Mouse (Mus musculus) leukemia stem cell, adult 10-12 weeks (primary cell): ENCODE measurements around the gene Cfb. TPM values are rescaled to one million over a fixed set of nuclear protein-coding genes. Genes with fewer than 3 reads are reported as not detected.

Experiments used
- polyA plus RNA-seq: library from polyadenylated mRNA; stranded (reverse); fragments of >175 nt; gene quantifications from 2 replicates; pipeline ENCODE4 v1.2.3, GENCODE M21; 2012; ENCODE audit warnings: low replicate concordance

Cfb gene
- 0.41 and 1.5 TPM in 2 replicates for polyA plus RNA-seq

GRCm38 (mm10) chr17:34862416-34863081, at the start of gene Cfb:
Gene Cfb, minus strand, starts transcription at chr17:34862518.

GRCm38 (mm10) chr17:34898160-34898586, 35.9 kb upstream of the Cfb start, which contains the start of the genes C2 and Ehmt2:
Gene C2, minus strand, starts transcription at chr17:34898265.
Gene Ehmt2, plus strand, starts transcription at chr17:34898469.

GRCm38 (mm10) chr17:34881683-34882310, 19.5 kb upstream of the Cfb start, which contains the start of gene Gm20547:
Gene Gm20547, minus strand, starts transcription at chr17:34882042.

DNA sequence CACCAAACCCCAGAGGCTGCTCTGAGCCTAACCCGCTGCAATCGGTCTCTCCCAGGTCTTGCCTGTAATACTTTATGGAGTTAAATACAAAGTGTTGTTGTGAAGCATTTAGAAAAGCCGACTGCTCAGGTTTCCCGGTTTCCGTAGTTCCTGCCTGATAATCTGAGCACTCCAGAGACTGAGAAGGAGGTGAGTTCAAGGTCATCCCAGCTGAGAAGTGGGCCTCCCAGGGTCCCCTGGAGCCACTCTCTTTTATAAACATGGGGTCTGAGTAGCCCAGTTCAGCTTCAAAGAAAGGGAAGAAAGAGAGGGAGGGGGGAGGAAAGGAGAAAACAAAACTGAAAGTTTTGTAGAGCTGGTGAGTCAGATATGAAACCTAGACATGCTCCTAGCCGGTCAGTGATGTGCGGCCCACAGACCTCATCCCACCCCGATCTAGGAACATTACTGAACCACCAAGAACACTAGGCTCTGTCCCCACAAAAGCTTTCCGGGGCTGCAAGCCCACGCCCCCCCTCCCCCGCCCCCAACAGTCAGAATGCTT, 17.1 kb upstream of the Cfb start, which contains the start of gene Zbtb12:
Gene Zbtb12, plus strand, starts transcription at position 148 of the 544 bp plus-strand sequence.

DNA sequence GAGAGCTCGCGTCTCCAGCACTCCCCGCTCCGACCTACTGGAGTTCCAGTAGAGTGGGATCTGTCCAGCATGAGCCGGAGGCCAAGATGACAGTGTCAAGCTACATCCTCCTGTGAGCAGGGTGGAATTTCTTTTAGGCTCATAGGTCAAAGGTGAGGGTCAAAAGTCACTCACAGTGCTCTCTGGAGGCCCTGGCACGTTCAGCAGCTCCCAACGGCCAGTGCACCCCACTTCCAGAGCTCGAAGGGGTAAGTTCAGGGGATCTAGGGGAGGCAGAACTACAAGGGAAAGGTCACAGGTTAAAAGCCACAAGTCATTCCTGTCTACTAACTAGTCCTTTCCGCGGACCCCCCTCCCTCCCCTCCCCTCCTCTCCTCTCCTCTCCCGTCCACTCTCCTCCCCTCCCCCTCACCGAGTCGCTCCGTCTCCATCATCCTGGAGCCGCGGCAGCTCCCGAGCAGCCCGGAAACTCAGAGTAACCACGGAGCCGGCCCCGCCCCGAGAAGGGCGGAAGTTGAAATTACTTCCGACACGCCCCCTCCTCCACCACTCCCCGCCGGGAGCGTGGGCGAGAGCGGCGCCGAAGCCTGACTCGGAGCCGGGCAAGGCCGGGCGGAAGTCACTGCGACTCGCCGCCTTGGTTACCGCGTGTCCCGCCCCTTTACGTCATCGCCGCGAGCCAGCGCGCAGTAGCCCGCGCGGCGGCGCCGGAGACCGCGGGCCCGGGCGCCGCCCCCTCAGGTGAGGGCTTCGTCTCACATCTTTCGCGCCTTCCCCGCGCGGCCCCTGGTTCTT, 12.4 kb downstream of the Cfb start, which contains the start of the genes Skiv2l and Nelfe:
Gene Skiv2l, minus strand, starts transcription at position 489 of the 795 bp plus-strand sequence.
Gene Nelfe, plus strand, starts transcription at position 670 of the 795 bp plus-strand sequence.

GRCm38 (mm10) chr17:34836856-34837221, 25.5 kb downstream of the Cfb start, which contains the start of the genes Stk19 and Dxo:
Gene Stk19, minus strand, starts transcription at chr17:34836945.
Gene Dxo, plus strand, starts transcription at chr17:34837019.

Other genes with a start within 250 kb of the Cfb start
- 0.78 and 1.1 TPM in 2 replicates for gene Egfl8, start 246.5 kb downstream of the Cfb start, polyA plus RNA-seq
- 67.6 and 71.3 TPM in 2 replicates for gene Ppt2, start 234.0 kb downstream of the Cfb start, polyA plus RNA-seq
- gene Prrt1, start 233.0 kb downstream of the Cfb start, polyA plus RNA-seq = 3.2 and 5.7 TPM in 2 replicates
- gene Fkbpl, start 217.8 kb downstream of the Cfb start, polyA plus RNA-seq = 3.9 and 5.3 TPM in 2 replicates
- 269 and 430 TPM in 2 replicates for gene Atf6b, start 215.4 kb downstream of the Cfb start, polyA plus RNA-seq
- 0.32 and 1.9 TPM in 2 replicates for gene Tnxb, start 192.0 kb downstream of the Cfb start, polyA plus RNA-seq
- gene C4b, start 118.6 kb downstream of the Cfb start, polyA plus RNA-seq = 0.87 and 2.9 TPM in 2 replicates
- gene Cyp21a1, start 58.0 kb downstream of the Cfb start, polyA plus RNA-seq = 0.54 TPM in 1 of 2 replicates, not detected in the other
- 62.8 and 63.3 TPM in 2 replicates for gene Stk19, start 25.6 kb downstream of the Cfb start, polyA plus RNA-seq
- gene Dxo, start 25.5 kb downstream of the Cfb start, polyA plus RNA-seq = 50.7 and 116 TPM in 2 replicates
- 53.7 and 54.2 TPM in 2 replicates for gene Skiv2l, start 12.3 kb downstream of the Cfb start, polyA plus RNA-seq
- gene Nelfe, start 12.1 kb downstream of the Cfb start, polyA plus RNA-seq = 121 and 205 TPM in 2 replicates
- 6.4 and 10.1 TPM in 2 replicates for gene Zbtb12, start 17.0 kb upstream of the Cfb start, polyA plus RNA-seq
- 0.10 TPM in 1 of 2 replicates, not detected in the other for gene Gm20547, start 19.5 kb upstream of the Cfb start, polyA plus RNA-seq
- gene C2, start 35.7 kb upstream of the Cfb start, polyA plus RNA-seq = 1.3 and 3.9 TPM in 2 replicates
- 427 and 438 TPM in 2 replicates for gene Ehmt2, start 36.0 kb upstream of the Cfb start, polyA plus RNA-seq
- not detected in 2 replicates for gene Slc44a4, start 51.9 kb upstream of the Cfb start, polyA plus RNA-seq
- gene Neu1, start 68.7 kb upstream of the Cfb start, polyA plus RNA-seq = 22.5 and 43.0 TPM in 2 replicates
- gene Hspa1b, start 96.7 kb upstream of the Cfb start, polyA plus RNA-seq = 16.5 and 41.3 TPM in 2 replicates
- gene Gm20481, start 107.4 kb upstream of the Cfb start, polyA plus RNA-seq = not detected in 2 replicates
- gene Hspa1a, start 109.6 kb upstream of the Cfb start, polyA plus RNA-seq = 3.5 and 6.7 TPM in 2 replicates
- not detected in 2 replicates for gene Hspa1l, start 110.2 kb upstream of the Cfb start, polyA plus RNA-seq
- 146 and 328 TPM in 2 replicates for gene Lsm2, start 119.3 kb upstream of the Cfb start, polyA plus RNA-seq
- 1,671 and 2,394 TPM in 2 replicates for gene Vars, start 138.5 kb upstream of the Cfb start, polyA plus RNA-seq
- gene Vwa7, start 154.1 kb upstream of the Cfb start, polyA plus RNA-seq = 1.2 and 1.8 TPM in 2 replicates
- gene Sapcd1, start 165.5 kb upstream of the Cfb start, polyA plus RNA-seq = 8.2 and 32.0 TPM in 2 replicates
- 33.3 and 82.0 TPM in 2 replicates for gene Msh5, start 184.2 kb upstream of the Cfb start, polyA plus RNA-seq
- gene Clic1, start 187.4 kb upstream of the Cfb start, polyA plus RNA-seq = 197 and 295 TPM in 2 replicates
- 22.4 and 54.0 TPM in 2 replicates for gene Ddah2, start 196.5 kb upstream of the Cfb start, polyA plus RNA-seq
- 0.34 TPM in 1 of 2 replicates, not detected in the other for gene Ly6g6c, start 202.9 kb upstream of the Cfb start, polyA plus RNA-seq
- gene Mpig6b, start 203.7 kb upstream of the Cfb start, polyA plus RNA-seq = 0.27 and 0.54 TPM in 2 replicates
- gene Ly6g6e, start 214.4 kb upstream of the Cfb start, polyA plus RNA-seq = not detected in 2 replicates
- gene Ly6g6d, start 215.5 kb upstream of the Cfb start, polyA plus RNA-seq = not detected in 2 replicates
- gene Ly6g6f, start 223.1 kb upstream of the Cfb start, polyA plus RNA-seq = 0.31 TPM in 1 of 2 replicates, not detected in the other
- 312 and 354 TPM in 2 replicates for gene Abhd16a, start 226.7 kb upstream of the Cfb start, polyA plus RNA-seq
- gene Ly6g5c, start 245.8 kb upstream of the Cfb start, polyA plus RNA-seq = not detected in 2 replicates